Mouse (Mus musculus): ENCODE data around the gene Rgs18. TPM values are rescaled to one million over a fixed set of nuclear protein-coding genes. Genes with fewer than 3 reads are reported as not detected.

Rgs18 gene
- 0.43 TPM in 1 of 2 replicates, not detected in the other for polyA plus RNA-seq (2014; fragmentation: Nextera tagmentation; extraction: Ambion mirVana)

GRCm38 (mm10) chr1:144775331-144775730 is at the start of gene Rgs18:
Gene Rgs18, minus strand, starts transcription at chr1:144775435.
- Histone ChIP-seq H3K9me3 (ENCODE audit: control insufficient read depth, low read length) (no peaks in the 10 kb centered on the region), H3K4me1 (ENCODE audit: control insufficient read depth, insufficient read depth, low read length) (no peaks in the 10 kb centered on the region), H3K27ac (replicated peaks; ENCODE audit: low read depth, low read length) (no peak within 1 kb of the TSS), H3K9ac (replicated peaks; ENCODE audit: low read length) (no peak within 1 kb of the TSS), H3K4me3 (replicated peaks; ENCODE audit: low read depth, low read length) (no peak within 1 kb of the TSS), H3K27me3 (ENCODE audit: control insufficient read depth, insufficient read depth, low read length) (no peaks in the 10 kb centered on the region), H3K36me3 (ENCODE audit: control insufficient read depth, insufficient read depth, low read length) (no peaks in the 10 kb centered on the region), H3K4me2 (ENCODE audit: low read length) (no peak within 1 kb of the TSS)
- ATAC-seq (ENCODE audit: low FRiP score, low TSS enrichment) (no peak), DNase-seq (peak; percentile 0)
- WGBS, result 79% methylated on average over 5 of the region's 5 CpGs

- no peak for ATAC-seq (ENCODE audit: low FRiP score, low TSS enrichment)
- no peak overlapping the region for H3K4me2 ChIP-seq (ENCODE audit: low read length)
- H3K9ac ChIP-seq (replicated peaks; ENCODE audit: low read length), result no peak overlapping the region
- no peak overlapping the region for H3K27ac ChIP-seq (replicated peaks; ENCODE audit: low read depth, low read length)
- H3K9me3 ChIP-seq (ENCODE audit: control insufficient read depth, low read length), result no peaks in the 10 kb centered on the region
- H3K27me3 ChIP-seq (ENCODE audit: control insufficient read depth, insufficient read depth, low read length), result no peaks in the 10 kb centered on the region
- H3K36me3 ChIP-seq (ENCODE audit: control insufficient read depth, insufficient read depth, low read length), result no peaks in the 10 kb centered on the region
- H3K4me1 ChIP-seq (ENCODE audit: control insufficient read depth, insufficient read depth, low read length), result no peaks in the 10 kb centered on the region
- H3K4me3 ChIP-seq (replicated peaks; ENCODE audit: low read depth, low read length), result no peak overlapping the region
- WGBS, result 91% methylated on average over 1 of the region's 1 CpGs
- DNase-seq, result no peak
Measured at GRCm38 (mm10) chr1:144774394-144774793, 841 bp downstream of the Rgs18 start.

DNA sequence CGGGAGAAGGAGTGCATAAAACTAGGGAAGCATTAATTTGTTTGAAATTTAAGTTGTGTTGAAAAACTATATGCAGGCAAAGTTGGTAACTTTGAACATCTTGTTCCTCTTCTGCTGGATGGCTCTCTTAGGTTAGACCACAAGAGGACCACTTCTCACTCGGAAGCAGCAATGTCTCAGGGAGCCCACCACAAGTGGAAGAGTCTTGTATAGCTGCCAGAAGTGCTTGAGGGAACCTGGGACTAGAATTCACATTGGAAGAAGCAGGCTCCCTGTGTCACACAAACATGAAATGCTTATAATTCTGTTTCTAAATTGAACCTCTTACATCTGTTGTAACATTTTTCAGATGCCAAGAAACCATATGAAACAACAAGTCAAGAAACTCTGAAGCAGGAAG is 9.0 kb downstream of the Rgs18 start:
- 68% methylated on average over 2 of the region's 2 CpGs for WGBS
- no peaks in the 10 kb centered on the region for H3K36me3 ChIP-seq (ENCODE audit: control insufficient read depth, insufficient read depth, low read length)
- no peaks in the 10 kb centered on the region for H3K27me3 ChIP-seq (ENCODE audit: control insufficient read depth, insufficient read depth, low read length)
- H3K9ac ChIP-seq (replicated peaks; ENCODE audit: low read length), result no peak overlapping the region
- no peaks in the 10 kb centered on the region for H3K9me3 ChIP-seq (ENCODE audit: control insufficient read depth, low read length)
- ATAC-seq (ENCODE audit: low FRiP score, low TSS enrichment) (no peak), DNase-seq (no peak)
- H3K4me2 ChIP-seq (ENCODE audit: low read length), result no peak overlapping the region
- no peak overlapping the region for H3K27ac ChIP-seq (replicated peaks; ENCODE audit: low read depth, low read length)
- H3K4me3 ChIP-seq (replicated peaks; ENCODE audit: low read depth, low read length), result no peak overlapping the region
- H3K4me1 ChIP-seq (ENCODE audit: control insufficient read depth, insufficient read depth, low read length), result no peaks in the 10 kb centered on the region

- no peaks in the 10 kb centered on the region for H3K36me3 ChIP-seq (ENCODE audit: control insufficient read depth, insufficient read depth, low read length)
- H3K4me3 ChIP-seq (replicated peaks; ENCODE audit: low read depth, low read length), result no peak overlapping the region
- no peak overlapping the region for H3K27ac ChIP-seq (replicated peaks; ENCODE audit: low read depth, low read length)
- H3K4me2 ChIP-seq (ENCODE audit: low read length), result no peak overlapping the region
- H3K4me1 ChIP-seq (ENCODE audit: control insufficient read depth, insufficient read depth, low read length), result no peaks in the 10 kb centered on the region
- H3K9me3 ChIP-seq (ENCODE audit: control insufficient read depth, low read length), result no peaks in the 10 kb centered on the region
- 93% methylated on average over 3 of the region's 3 CpGs for WGBS
- H3K9ac ChIP-seq (replicated peaks; ENCODE audit: low read length), result no peak overlapping the region
- DNase-seq, result no peak
- no peaks in the 10 kb centered on the region for H3K27me3 ChIP-seq (ENCODE audit: control insufficient read depth, insufficient read depth, low read length)
- no peak for ATAC-seq (ENCODE audit: low FRiP score, low TSS enrichment)
Measured at GRCm38 (mm10) chr1:144760792-144761191, 14.4 kb downstream of the Rgs18 start.

GRCm38 (mm10) chr1:144750763-144751162 is 24.5 kb downstream of the Rgs18 start:
- Histone ChIP-seq H3K9ac (replicated peaks; ENCODE audit: low read length) (no peak overlapping the region), H3K4me2 (ENCODE audit: low read length) (no peak overlapping the region), H3K4me1 (ENCODE audit: control insufficient read depth, insufficient read depth, low read length) (no peaks in the 10 kb centered on the region), H3K27me3 (ENCODE audit: control insufficient read depth, insufficient read depth, low read length) (no peaks in the 10 kb centered on the region), H3K36me3 (ENCODE audit: control insufficient read depth, insufficient read depth, low read length) (no peaks in the 10 kb centered on the region), H3K27ac (replicated peaks; ENCODE audit: low read depth, low read length) (no peak overlapping the region), H3K9me3 (ENCODE audit: control insufficient read depth, low read length) (no peaks in the 10 kb centered on the region), H3K4me3 (replicated peaks; ENCODE audit: low read depth, low read length) (no peak overlapping the region)
- DNase-seq, result no peak
- no peak for ATAC-seq (ENCODE audit: low FRiP score, low TSS enrichment)
- WGBS, result 81% methylated on average over 3 of the region's 3 CpGs

DNA sequence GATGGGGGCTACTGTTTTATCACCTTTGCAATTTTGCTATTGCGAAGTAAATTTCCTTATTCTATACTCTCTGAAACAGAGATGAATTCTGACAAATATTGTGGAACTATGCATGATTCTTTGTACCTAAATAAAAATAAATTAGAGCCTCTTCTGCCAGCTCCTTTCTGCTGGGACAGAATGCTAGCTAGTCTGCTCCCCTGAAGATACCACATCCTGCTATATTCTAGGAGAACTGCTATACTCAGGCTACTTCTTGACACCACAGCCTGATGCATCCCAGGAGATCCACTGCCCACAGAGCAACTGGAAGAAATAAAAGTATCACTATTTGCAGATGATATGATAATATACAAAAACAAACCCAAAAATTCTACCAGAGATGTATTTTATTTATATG is 29.1 kb downstream of the Rgs18 start:
- no peak for DNase-seq
- Histone ChIP-seq H3K9ac (replicated peaks; ENCODE audit: low read length) (no peak overlapping the region), H3K4me3 (replicated peaks; ENCODE audit: low read depth, low read length) (no peak overlapping the region), H3K4me1 (ENCODE audit: control insufficient read depth, insufficient read depth, low read length) (no peaks in the 10 kb centered on the region), H3K4me2 (ENCODE audit: low read length) (no peak overlapping the region), H3K36me3 (ENCODE audit: control insufficient read depth, insufficient read depth, low read length) (no peaks in the 10 kb centered on the region), H3K9me3 (ENCODE audit: control insufficient read depth, low read length) (no peaks in the 10 kb centered on the region), H3K27ac (replicated peaks; ENCODE audit: low read depth, low read length) (no peak overlapping the region), H3K27me3 (ENCODE audit: control insufficient read depth, insufficient read depth, low read length) (no peaks in the 10 kb centered on the region)
- ATAC-seq (ENCODE audit: low FRiP score, low TSS enrichment), result no peak
- 98% methylated on average over 1 of the region's 1 CpGs for WGBS

DNA sequence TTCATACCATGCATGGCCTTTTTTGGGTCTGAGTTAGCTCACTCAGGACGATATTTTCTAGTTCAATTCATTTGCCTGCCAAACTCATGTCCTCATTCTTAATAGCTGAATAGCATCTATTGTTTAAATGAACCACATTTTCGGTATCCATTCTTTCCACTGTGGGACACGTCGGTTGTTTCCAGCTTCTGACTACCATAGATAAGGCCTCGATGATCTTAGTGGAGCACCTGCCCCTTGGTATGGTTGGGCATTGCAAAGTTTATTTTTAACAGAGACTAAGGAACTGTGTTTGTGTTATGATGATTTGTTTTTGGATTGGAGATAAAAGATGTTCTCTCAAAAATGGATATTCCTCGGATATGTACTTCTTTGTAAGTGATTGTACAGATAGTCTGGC is 37.5 kb downstream of the Rgs18 start:
- Histone ChIP-seq H3K27me3 (ENCODE audit: control insufficient read depth, insufficient read depth, low read length) (no peaks in the 10 kb centered on the region), H3K4me3 (replicated peaks; ENCODE audit: low read depth, low read length) (no peak overlapping the region), H3K9ac (replicated peaks; ENCODE audit: low read length) (no peak overlapping the region), H3K27ac (replicated peaks; ENCODE audit: low read depth, low read length) (no peak overlapping the region), H3K4me2 (ENCODE audit: low read length) (no peak overlapping the region), H3K9me3 (ENCODE audit: control insufficient read depth, low read length) (no peaks in the 10 kb centered on the region), H3K4me1 (ENCODE audit: control insufficient read depth, insufficient read depth, low read length) (no peaks in the 10 kb centered on the region), H3K36me3 (ENCODE audit: control insufficient read depth, insufficient read depth, low read length) (no peaks in the 10 kb centered on the region)
- 89% methylated on average over 6 of the region's 6 CpGs for WGBS
- DNase-seq (no peak), ATAC-seq (ENCODE audit: low FRiP score, low TSS enrichment) (no peak)

DNA sequence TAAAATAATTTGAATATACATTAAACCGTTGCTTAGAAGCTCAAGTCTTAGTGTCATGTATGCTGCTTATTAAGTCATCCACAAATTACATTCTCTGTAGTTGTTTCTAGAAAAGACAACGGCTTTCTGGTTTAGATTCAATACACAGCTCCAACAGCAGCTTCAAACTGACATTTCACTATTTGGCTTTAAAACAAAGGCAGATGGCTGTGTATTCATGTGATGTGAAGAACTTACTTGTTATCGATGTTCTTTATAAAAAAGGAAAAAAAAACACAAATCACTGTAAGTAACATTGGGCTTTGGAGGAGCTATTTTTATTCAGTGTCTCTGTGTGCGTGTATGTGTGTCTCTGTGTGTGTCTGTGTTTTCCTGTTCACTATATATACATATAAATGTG is 54.5 kb downstream of the Rgs18 start:
- H3K9ac ChIP-seq (replicated peaks; ENCODE audit: low read length), result no peak overlapping the region
- H3K36me3 ChIP-seq (ENCODE audit: control insufficient read depth, insufficient read depth, low read length), result no peaks in the 10 kb centered on the region
- no peaks in the 10 kb centered on the region for H3K9me3 ChIP-seq (ENCODE audit: control insufficient read depth, low read length)
- ATAC-seq (ENCODE audit: low FRiP score, low TSS enrichment), result no peak
- H3K27me3 ChIP-seq (ENCODE audit: control insufficient read depth, insufficient read depth, low read length), result no peaks in the 10 kb centered on the region
- H3K4me1 ChIP-seq (ENCODE audit: control insufficient read depth, insufficient read depth, low read length), result no peaks in the 10 kb centered on the region
- H3K27ac ChIP-seq (replicated peaks; ENCODE audit: low read depth, low read length), result no peak overlapping the region
- no peak overlapping the region for H3K4me2 ChIP-seq (ENCODE audit: low read length)
- WGBS, result 85% methylated on average over 4 of the region's 4 CpGs
- no peak overlapping the region for H3K4me3 ChIP-seq (replicated peaks; ENCODE audit: low read depth, low read length)
- no peak for DNase-seq

DNA sequence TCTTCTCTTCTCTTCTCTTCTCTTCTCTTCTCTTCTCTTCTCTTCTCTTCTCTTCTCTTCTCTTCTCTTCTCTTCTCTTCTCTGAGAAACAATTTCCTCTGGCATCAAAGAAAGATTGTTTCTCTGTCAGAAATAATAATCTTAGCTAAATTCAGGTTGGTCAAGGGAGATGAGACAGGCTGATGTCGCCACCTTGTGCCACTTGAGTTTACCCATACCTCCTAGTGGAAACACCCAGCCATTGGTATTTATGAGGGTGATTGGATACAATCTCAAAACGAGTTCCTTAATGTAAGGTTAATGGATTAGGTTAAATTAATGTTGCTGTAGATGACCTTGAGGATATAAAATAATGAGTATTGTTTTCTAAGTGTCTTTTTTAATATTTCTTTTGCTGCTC is 70.9 kb downstream of the Rgs18 start:
- no peaks in the 10 kb centered on the region for H3K9me3 ChIP-seq (ENCODE audit: control insufficient read depth, low read length)
- H3K27me3 ChIP-seq (ENCODE audit: control insufficient read depth, insufficient read depth, low read length), result no peaks in the 10 kb centered on the region
- H3K27ac ChIP-seq (replicated peaks; ENCODE audit: low read depth, low read length), result no peak overlapping the region
- H3K4me1 ChIP-seq (ENCODE audit: control insufficient read depth, insufficient read depth, low read length), result no peaks in the 10 kb centered on the region
- H3K36me3 ChIP-seq (ENCODE audit: control insufficient read depth, insufficient read depth, low read length), result no peaks in the 10 kb centered on the region
- H3K9ac ChIP-seq (replicated peaks; ENCODE audit: low read length), result no peak overlapping the region
- WGBS, result 50% methylated on average over 2 of the region's 2 CpGs
- no peak for ATAC-seq (ENCODE audit: low FRiP score, low TSS enrichment)
- H3K4me3 ChIP-seq (replicated peaks; ENCODE audit: low read depth, low read length), result no peak overlapping the region
- no peak overlapping the region for H3K4me2 ChIP-seq (ENCODE audit: low read length)
- no peak for DNase-seq
